Mouse (Mus musculus) heart, adult 11 months (tissue): ENCODE measurements around the gene Ahsg.

Experiments used
- DNase-seq: peaks from one replicate; pipeline ENCODE4 v3.0.0; 2022

Gene Ahsg

DNA sequence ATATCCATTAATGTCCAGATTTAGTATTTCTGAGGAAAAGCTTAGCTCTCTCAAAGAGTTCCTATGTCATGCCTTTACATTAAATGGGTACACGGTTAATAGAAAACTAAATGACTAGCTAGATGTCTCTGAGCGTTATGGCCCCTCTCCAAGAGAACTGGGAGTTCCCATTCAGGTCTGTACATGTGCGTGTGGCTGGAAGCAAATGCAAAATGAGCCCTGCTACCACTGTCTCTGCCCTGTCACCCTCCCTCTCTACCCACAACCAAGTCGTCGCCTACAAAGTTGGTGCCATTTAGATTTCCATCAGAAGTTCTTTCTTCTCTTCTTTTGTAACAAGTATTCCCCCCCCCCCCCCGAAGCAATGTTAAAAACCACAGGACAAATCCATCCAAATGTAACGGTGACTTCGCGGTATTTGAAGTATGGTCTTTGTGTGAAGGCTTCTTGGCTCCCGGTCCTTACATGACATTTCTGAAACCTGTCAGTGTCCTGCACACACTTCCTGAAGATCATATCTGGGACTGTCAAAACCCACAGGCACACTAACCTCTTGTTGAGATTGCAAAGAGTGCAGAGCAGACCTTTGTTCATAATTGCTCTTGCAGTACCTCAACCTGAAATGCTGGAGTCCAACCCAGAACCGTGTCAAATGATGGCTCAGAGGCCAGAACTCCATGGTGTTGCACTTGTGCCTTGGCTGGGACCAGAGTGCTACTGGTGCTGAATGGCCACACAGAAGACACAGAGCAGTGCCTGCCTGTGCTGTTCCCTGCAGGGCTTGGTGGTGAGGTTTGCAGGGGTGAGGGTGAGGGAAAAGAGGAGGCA is at the start of gene Ahsg:
Gene Ahsg (plus strand): TSS at position 595 of the 828 bp plus-strand sequence.
- DNase-seq: no peak

DNA sequence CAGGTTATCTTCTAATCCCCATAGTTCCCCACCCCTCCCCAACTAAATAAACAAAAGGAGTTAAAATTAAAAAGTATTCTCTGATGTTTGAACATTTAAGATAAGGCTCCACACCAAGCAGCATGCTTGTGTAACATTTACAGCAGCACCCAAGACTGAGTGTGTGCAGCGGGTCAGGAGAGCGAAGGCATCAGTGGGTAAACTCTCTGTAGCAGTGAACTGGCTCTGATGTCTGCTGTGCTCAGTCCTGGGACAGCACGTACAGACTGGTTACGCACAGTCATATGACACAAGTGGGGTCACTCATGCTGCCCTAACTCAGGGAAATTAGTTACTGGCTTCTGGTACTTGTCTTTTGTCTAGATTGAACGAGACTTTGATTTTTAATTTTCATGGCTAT is 48.2 kb upstream of the Ahsg start:
- DNase-seq: no peak

DNA sequence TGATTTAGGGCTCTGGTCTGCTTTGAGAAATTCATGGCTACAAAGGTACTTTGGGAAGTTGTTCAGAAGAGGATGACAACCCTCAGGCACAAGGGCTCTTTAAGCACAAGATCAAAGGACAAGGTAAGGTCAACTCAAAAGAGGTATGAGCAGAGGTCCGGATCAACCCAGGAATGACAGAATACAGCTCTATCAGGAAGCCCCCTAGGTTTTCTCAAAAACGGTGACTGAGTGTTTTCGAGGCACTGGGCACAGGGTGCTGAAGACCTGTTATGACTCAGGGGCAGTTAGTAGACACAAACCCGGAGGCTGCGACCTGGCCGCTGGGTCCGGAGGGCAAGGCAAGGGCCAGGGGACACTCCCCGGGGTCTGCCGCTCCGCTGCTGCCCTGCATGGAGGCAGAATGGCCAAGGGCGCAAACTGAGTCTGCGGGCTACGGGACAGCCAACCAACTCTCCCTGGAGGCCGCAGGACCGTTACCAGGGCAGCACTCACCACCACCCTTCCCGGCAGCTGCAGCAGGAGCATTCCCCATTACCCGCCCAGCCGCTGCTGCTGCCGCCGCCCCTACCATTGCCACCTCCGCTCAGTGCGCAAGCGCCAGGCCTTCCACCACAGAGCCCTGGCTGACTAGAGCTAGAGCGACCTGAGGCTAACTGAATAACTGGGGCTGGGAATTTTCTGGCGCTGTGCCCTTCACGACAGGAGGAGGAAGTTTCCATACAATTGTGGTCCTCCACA is 46.8 kb upstream of the Ahsg start:
- DNase-seq: peak; percentile 98

DNA sequence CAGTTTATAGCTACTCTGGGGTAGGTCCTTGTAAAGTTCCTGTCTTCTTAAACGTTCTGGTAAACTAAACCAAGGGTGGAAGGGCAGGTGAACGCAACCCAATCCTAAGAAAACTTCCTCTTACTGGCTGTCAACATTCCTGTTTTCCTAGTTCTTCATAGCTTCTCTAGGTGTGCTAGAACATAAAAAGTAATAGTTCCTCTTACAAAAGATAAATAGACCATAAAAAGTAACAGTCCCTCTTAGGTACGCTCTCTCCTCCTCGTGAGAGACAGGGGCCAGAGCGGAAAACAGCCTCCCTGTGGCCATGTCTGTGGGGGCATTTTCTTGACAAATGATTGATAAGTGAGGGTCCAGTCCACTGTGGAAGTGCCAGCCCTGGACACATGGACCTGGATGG is 46.2 kb upstream of the Ahsg start:
- no peak for DNase-seq

DNA sequence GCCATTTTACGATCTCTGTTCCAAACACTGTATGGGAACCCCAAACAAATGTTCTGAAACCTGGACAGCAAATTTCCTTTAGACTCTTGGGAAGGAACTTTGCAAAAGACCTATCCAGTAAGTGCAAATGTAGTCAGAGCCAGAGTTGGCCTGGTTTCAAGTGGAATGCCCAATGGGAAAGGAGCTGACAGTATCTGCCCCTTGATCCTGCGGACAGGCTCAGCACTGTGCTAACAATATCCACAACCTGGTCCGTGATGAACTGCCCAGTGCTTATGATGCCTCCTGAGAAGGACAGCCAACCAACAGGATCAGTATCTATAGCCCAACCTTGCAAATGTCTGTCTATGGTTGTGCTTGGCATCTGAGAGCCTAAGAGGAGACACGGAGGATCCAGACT is 45.6 kb upstream of the Ahsg start:
- DNase-seq: peak; percentile 68

DNA sequence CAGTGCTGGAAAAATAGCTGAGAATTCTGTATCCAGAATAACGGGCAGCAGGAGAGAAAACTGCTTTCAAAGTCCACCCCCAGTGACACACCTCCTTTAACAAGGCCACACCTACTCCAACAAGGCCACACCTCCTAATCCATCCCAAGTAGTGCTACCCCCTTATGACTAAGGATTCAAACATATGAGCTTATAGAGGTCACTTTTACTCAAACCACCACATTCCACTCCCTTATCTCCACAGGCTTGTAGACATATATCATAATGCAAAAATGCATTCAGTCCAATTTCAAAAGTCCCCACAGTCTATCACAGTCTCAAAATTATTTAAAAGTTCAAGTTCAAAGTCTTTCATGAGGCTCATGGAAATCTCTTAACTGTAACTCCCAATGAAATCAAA is 43.4 kb upstream of the Ahsg start:
- DNase-seq: no peak

DNA sequence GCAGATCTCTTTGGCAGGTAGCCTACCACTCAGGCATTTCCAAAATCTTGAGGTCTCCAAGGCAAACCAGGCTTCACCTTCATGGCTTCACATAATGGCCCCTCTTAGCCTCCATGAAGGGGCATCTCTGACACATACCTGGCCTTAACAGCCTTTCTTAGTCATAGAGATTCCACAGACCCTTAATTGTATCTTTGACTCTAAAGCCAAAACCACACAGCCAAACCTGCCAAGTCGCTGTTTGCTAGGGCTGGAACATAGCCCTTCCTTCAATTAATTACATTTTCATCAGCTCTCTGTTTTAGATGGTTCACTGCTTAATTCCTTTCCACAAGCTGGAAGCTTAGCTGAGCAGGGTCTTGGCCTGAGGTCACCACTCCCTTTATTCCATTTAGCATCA is 42.7 kb upstream of the Ahsg start:
- DNase-seq: peak; percentile 66

DNA sequence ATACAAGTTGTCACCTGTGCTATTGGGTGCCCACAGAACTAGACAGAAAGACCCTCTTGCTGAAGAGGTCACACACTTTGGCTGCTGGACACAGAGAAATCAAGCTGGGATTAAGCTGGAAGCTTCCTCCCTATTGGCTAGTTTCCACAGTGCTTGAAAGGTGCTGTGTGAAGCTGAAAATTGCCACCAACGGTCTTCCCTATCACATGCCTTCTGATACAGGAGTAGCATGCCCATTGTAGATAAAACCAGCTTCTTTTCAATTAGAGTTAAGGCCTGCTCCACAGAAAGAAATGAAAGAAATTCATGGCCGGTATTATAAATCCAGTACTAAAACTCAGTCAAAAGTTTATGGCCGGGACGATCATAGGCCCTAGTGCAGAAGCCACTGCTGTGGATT is 38.4 kb upstream of the Ahsg start:
- peak; percentile 66 for DNase-seq

DNA sequence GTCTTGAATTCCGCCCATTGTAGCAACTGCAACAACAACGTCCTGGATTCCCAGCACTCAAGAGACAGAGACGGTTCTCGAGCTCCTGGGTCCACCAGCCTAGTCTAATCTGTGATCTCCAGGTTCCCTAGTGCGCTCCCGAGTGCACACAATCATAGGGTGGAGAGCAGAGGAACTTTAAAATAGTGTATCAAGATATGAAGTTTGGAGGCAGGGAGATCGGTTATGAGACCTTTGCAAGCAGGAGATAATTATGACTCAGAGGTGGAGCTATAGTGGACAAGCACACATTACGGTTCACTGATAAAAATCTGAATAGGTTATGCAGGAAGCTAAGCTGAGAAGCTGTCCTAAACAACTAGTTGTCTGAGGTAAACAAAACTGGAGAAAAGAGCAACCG is 34.3 kb upstream of the Ahsg start:
- DNase-seq: peak; percentile 68

DNA sequence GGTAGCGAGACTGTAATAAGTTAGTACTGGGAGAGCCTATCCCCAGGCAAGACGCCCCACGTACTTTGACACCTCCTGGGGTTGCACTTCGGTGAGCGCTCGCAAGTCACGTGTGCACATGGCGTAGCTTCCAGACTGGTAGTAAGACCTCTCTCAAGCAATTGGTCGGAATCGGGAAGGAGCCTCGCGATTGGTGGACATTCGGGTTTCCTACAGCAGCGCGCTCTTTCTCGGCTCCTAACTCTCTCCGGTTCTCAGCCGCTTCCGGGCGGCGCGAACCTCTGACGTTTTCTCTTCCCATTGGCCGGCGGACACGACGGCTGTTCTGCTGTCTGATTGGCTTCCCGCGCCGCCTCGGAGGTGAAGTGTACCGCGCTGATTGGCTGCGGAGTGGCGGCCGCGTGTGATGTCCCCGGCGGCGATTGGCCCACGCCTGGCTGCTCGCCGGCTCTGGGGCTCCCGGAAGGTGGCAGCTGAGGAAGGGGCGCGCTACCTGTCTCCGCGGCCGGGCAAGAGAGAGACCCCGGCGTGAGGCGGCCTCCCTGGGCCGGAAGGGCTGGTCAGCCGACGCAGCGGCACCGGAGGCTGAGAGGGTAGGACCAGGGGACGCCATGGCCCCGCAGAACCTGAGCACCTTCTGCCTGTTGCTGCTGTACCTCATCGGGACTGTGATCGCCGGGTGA is 33.5 kb upstream of the Ahsg start, which contains the start of the genes Tbccd1 and Dnajb11:
Gene Tbccd1 (minus strand): TSS at position 239 of the 683 bp plus-strand sequence.
Gene Dnajb11 (plus strand): TSS at position 415 of the 683 bp plus-strand sequence.
- peak; percentile 100 for DNase-seq

DNA sequence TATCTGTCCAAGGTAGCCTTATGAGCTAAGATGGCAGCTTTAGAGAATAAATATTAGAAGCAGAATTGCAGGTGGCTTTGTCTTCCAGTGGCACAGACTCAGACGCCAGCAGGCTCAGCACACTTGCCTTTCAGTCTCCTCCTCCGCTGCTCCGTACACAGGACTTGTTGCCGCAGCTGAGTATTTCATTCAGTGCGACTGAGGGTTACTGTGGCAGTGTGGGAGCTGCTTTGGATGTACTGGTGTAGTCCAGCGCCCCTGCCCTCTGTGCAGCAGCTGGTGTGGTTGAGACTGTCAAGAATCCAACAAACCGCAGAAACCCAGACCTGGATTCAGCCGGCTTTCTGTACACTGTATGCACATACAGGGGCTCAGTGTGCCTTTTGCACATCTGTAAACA is 18.7 kb upstream of the Ahsg start:
- no peak for DNase-seq

DNA sequence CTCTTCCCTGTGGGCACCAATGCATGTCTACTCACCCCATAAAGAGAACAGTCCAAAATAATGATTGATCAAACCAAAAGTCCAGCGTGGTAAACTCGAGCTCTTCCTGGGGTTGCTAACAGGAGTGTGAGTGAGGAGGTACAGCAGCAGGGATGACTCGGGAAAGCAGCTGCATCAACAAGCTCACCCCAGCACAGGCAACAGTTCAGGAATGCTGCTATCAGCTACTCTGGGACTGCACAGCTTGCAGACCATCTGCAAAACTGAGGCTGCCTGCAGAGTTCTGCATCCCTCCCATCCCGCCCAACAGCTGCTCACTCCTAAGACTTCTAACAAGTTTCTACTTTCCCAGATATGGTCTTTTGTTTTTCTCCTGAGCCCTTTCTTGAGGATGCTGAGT is 17.7 kb upstream of the Ahsg start:
- peak; percentile 92 for DNase-seq

DNA sequence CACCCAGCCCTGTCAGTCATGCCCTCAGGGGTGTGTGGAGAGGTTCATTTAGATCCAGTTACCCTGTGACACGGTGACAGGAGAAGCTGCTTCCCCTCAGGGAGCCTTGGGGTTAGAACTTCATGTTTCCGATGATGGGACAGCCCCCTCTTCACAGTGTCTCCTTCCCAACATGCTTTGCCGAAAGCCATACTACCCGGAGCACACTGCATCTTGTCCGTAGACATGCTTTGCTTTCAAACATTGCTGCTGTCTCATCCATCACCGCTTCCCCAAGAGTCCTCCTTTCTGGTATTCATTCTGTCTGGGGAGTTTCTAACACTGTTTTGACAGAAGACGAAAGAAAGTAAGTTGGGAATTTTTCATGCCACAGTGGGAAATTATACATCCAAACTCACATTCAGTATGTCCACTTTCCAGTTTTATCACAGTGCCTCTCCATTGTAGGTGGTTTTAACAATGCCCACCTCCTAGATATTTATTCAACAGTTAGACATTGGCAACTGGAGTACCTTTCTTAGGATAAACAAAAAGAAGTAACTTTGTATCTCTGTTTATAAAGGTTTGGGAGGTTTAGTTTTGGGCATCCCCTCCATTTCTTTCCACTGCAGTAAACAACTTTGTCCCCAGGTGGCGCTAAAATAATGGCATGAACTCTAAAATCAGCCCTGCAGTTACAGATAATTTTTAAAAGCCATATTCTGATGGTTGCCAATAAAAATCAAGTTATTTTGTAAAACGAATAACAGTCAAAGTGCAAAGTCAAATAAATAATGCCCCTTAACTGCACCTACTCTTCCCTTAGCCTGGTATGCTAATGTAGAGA is 14.6 kb upstream of the Ahsg start:
- DNase-seq: no peak

DNA sequence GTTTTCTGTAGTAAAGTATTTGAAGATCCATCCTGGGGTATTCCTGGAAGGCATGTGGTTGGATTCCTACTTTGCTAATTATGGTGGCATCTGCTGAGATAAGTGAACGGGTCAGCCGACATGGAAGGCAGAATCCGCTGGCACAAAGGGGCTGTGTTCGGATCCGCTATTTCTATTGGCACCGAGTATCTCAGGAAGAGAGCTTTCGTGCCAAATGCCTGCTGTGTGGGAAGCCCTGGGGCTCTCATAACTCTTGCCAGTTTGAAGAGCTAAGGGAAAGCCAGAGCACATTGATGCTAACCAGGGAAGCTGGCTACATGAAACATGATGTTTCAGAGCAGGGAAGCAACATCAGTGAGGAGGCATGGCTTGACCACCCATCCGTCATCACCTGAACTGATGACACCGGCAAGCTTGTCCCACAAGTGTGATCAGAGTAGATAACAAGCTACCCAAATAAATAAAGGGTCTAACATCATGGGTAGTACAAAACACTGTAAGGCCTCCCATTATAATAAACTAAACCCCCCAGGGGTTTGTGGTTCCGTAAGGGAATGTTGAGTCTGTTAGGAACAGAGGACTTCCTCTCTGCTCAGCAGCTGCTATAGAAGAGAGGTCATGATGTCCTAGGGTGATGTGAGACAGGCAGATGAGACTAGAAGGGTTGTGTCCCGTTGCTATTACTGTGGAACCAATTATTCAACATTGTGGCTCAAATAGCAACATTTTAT is 13.3 kb upstream of the Ahsg start:
- DNase-seq: peak; percentile 87

DNA sequence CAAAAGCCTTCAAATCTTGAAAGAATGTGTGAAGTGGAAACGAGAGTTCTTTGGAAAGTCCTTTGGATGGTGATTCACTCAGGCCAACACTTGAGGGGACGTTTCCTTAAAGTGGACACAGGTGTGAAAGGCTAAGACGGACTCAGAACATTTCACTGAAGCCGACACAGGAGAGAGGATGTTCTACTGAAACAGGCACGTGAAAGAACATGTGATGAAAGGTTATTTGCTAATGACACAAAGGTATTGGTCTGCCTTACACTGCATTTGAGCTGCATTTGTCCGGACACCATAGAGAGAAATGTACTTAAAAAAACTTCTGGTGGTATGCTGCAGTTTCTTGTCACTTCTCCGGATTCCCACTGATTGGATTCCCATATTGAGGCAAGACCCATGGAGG is 12.4 kb upstream of the Ahsg start:
- DNase-seq: peak; percentile 72

DNA sequence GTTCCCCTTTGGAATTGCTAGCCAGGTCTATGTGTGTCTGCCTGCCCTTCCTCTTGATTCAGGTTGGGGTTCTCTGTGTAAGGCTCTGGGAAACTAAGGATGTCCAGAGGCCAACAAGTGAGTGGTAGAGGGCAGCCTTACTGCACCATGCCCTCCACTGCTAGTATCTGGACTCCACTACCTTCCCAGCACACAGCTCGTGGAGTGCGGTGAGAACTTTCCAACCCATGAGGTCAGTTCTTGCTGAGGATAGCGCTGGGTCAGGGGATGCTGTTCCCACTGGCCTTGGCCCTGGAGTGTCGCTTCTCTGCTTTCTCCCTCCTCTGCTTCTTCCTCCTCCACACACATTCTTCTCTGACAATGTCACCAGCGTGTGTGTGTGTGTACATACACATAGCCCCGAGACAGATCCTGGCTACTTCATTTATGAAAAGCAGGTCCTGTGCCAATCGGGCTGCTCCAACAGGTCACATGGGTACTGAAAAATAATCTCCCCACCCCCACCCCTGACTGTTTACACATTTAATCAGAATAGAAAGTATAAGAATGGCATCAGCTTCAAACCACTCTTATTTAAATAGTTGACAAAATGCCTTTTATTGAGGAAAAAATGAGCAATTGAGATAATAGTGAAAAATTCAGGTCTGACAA is 11.0 kb upstream of the Ahsg start:
- DNase-seq: peak; percentile 91

DNA sequence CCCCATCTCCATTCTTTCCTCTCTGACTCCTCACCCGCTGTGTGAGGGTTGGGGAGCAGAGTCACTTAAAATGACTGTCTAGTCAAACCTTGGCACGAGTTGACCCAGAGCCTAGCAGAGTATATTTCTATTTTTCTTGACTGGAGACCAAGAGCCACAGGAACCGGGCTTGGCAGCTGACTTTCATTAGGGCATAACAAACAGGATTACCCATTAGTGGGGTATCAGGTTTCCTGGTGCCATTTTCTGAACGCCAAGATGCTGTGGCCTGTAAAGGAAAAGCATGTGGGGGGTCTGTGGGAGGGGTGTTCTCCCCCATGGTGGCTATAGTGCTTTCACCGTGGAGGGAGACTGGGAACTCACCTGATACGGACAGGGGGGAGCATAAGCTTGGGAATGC is 10.2 kb upstream of the Ahsg start:
- DNase-seq: peak; percentile 93

DNA sequence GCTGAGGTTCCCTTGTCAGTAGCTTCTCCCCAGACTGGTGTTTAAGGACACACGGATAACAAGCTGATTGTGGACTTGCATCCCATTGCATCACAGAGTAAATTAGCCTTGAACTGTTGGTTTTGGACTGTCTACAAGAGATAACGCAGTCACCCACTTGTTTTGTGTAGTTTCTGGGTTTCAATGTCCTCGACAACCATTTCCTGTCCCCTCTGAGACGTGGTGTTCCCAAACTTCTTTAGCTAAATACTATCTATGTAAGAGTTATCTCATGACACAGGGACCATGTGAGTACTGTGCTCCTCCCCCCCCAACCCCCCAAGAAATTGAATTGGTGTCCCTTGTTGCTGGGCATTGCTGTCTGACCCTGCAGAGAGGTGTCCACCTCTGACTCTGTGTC is 9.6 kb upstream of the Ahsg start:
- peak; percentile 95 for DNase-seq

DNA sequence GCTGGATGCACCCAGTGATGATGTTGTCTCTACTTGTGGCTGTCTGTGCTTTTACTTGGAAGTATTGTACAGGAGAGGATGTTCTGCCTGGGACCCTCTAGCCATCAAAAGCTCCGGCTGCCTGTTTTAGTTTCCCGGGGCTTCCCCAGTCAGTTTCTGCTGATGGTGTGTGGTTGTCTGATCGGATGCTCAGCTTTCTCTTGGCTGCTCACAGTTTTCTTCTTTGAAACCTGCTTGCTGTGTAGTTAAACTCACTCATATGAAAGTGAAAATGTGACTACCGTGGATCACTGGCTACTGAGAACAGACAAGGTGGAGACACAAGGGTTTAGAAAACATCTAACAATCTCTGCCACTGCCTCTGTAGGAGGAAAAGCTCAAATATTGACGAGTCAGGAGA is 7.6 kb upstream of the Ahsg start:
- no peak for DNase-seq

DNA sequence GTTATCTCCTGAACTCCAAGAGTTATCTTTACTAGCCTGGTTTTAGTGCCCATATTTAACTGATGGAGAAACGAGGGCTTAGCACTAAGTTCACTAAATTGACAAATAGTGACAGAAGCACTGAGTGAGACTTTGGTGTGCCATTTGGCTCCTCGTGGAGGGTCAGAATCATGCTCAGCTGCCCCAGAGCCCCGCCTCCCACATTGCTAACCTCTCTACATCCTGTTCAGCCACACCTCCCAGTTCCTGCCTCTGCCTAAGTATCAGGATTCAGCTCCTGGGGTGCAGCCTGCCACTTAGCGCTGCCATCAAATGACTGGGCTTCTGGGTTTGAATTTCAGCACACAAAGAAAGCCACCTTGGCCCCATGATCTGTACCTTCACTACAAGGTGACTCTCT is 5.7 kb upstream of the Ahsg start:
- DNase-seq: no peak

DNA sequence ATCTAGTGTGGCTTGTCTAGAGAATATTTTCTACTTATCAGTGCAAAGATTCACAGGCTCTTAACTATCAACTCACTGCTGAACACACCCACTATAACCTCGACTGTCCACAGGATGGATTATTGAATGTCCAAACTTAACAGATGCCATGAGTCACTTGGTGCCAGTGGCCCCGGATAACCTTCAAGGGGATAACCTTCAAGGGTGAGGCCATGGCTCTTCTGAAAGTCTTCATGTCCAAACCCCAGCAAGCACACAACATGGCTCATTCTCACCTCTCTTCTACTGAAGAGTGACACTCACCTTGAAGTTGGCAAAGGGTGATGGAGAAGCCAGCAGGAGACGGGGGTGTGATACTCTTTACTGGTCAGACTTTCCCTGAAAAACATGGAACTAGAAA is 4.4 kb upstream of the Ahsg start:
- DNase-seq: no peak

DNA sequence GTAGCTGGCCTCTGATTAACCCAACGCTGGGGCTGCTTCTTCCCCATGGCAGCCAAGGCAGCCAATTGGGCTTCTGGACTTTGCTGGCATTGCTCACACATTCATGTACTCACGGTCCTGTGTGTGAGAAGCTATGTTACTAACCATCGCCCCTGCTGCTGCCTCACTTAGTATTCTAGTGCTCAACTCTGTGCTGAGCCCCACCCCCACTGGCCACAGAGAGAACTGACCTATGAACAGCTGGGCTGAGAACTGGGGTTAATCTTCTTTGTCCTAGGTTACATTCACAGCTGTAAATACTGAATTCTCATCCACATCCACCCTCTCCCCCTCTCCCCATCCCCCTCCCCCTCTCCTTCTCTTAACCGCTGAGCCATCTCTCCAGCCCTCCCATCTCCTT is 2.2 kb upstream of the Ahsg start:
- DNase-seq: no peak
